Mouse (Mus musculus): ENCODE results near the gene Kcnq1. TPM values are rescaled to one million over a fixed set of nuclear protein-coding genes. Genes with fewer than 3 reads are reported as not detected.

The Kcnq1 gene
- total RNA-seq, 2 experiments from 2014 or later: not detected

DNA sequence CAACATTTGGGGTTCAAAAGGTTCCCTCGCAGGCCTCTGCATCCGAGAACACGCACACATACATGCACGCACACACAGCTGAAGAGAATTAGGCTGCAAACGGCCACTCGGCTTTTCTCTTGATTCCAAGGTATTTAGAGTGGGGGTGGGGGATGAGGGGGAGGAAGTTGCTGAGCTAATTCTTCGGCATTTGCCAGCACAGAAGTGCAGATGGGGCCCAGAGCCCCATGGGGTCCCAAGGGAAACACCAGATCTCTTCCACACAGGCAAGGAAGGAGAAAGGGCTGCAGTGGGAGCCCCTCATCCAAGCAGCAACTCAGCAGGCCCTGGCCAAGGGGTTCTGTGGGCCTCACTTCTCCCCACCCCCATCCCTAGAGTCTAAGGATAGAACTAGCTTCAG is 193.9 kb downstream of the Kcnq1 start:
- no peak for ATAC-seq (replicated peaks; ENCODE audit: poor library complexity, severe bottlenecking)

DNA sequence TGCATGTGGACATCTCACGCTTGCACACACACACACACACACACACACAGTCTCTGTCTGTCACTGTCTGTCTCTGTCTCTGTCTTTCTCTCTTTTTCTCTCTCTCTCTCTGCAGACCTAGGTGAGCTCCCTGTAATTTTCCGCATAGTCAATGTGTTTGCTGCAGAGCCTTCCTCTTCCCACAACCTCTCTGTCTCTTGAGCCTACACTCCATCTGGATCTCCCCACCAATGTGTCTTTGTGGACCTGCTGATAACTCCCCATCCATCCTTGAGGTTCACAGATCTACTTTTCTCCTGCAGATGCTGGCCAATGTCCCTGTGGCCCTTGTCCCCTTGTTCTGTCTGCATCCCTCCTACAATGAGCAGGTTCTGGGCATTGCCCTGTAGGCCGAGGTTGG is 194.5 kb downstream of the Kcnq1 start:
- no peak for ATAC-seq (replicated peaks; ENCODE audit: poor library complexity, severe bottlenecking)

DNA sequence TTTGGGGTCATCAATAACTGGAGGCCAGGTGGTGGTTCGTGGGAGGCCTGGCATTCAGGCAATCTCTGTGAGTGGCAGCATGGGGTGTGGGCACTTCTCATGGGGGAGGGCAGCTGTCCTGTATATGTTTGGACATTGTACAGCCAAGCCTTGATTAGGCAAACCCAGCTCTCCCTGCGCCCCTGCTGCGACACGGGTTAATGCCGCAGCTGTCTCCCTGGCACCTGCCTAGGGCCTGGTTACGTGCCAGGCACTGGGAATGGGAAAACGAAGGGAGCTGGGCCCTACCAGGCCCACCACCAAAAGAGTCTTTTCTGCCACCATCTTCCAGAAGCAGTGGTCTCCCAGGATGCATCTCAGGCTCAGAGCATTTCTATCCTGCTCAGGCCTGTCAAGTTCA is 196.0 kb downstream of the Kcnq1 start:
- ATAC-seq (replicated peaks; ENCODE audit: poor library complexity, severe bottlenecking): no peak

DNA sequence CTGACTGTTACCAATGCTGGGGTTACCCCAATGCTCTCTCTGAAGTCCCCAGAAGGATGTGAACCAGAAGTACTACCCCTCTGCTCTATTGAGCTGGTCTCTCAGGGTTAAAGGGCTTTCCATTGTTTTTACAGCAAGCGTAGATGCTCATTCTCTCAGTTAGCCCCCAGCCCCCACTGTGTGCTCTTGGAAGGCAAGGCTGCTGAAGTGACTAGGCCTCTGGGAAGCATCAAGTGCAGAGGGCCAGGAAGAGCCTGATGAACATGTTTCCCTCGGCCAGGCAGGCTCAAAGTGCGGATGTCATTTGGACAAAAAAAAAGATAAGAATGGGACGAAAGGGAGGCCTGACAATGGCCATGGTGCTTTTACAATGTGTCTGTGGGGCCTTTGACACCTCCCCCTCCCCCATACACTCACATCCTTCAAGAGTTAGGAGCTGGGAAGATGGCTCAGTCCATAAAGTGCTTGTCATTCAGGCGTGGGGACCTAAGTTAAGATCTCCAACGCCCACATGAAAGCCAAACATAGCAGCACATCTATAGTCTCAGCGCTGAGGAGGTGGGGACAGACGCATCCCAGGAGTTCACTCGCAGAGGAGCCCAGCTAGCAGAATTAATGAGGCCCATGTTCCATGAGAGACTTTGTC is 196.6 kb downstream of the Kcnq1 start:
- ATAC-seq (replicated peaks; ENCODE audit: poor library complexity, severe bottlenecking): no peak

DNA sequence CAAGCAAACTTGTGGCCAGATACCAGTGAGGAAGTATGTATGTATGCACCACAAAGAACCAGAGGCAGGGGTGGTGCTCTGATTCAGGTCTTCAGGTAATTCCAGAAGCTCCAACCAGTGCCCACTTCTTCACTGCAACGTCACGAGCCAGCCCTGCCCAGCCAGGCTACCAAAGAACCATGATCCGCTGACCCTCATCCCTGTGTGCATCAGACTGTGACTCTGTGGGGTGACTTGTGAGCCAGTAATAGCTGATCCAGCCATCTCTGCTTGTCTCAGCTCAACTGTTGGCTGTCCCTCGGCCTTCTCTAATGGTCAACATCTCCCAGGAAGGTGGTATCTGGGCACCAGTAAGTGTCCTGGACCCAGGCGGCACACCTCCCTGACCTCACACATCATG is 197.4 kb downstream of the Kcnq1 start:
- ATAC-seq (replicated peaks; ENCODE audit: poor library complexity, severe bottlenecking): no peak

DNA sequence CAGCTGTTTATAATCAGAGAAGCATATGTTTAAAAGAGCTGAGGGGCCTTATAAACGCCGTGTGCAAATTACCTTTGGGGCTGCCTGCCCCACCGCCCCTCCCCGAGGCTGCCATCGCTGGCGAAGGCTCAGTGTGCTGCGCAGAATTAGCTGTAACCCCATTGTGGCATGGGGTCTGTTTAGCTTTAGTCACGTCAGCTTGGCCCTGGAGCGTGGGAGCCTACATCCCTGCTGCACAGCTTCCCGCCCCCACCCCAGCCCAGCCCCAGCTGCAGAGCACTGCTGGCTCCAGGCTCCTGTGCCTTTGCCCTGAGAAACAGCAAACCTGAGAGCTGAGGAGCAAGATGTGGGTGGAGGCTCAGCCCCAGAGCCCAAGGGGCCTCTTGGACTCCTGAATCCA is 199.6 kb downstream of the Kcnq1 start:
- no peak for ATAC-seq (replicated peaks; ENCODE audit: poor library complexity, severe bottlenecking)

DNA sequence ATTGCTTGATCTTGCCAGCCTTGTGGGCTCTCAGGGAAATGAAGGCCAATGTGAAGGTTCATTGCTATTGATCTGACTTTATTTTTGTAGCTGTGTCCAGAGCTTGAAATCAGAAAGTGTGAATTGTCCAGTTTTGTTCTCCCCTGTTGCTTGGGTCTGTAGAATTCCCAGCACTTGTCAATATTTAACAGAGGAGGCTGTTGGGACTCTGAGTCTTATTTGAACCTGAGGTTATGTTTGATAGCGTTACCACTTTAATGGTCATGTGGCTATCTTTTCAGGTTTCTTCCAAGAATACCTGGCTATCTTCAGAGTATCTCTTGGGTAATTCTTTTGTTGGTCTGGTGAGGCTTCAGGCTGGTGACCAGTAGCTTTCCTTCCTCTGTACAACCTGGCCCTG is 201.8 kb downstream of the Kcnq1 start:
- ATAC-seq (replicated peaks; ENCODE audit: poor library complexity, severe bottlenecking): no peak

DNA sequence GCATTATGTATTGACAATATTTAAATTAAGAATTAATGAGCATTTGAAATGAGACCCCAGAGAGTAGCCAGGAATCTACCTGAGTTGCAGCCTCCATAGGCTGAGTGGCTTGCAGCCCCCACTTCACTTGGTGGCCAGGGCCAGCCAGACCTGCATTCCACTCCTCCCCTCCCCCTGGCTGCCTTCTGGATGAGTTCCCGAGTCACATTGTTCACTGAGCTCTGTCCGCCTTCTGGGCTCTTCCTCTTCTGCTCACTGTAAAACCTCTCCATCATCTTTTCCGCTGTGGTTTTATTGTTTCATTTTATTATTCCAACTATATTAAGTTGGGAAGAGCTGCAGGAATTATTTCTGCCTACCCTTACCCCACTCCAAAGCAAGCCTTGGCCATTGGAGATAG is 204.1 kb downstream of the Kcnq1 start:
- ATAC-seq (replicated peaks; ENCODE audit: poor library complexity, severe bottlenecking): no peak

DNA sequence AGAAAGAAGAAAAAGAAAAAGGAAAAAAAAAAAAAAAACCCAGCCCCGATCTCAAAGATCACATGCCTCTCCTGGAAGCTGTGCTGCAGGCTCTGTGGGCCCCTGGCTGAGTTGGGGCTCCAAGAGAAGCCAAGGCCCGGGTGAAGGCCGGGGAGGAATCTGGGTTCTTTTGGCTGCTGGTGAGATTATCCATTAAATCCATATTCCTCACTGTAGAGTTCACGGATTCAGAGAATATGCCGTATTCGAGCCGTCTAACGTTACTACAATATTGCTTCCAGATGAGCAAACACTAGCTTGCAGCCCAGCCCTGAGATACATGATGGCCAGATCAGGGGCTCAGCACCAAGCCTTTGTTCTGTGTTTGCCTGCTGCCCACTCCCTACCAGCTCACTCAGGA is 204.7 kb downstream of the Kcnq1 start:
- no peak for ATAC-seq (replicated peaks; ENCODE audit: poor library complexity, severe bottlenecking)

DNA sequence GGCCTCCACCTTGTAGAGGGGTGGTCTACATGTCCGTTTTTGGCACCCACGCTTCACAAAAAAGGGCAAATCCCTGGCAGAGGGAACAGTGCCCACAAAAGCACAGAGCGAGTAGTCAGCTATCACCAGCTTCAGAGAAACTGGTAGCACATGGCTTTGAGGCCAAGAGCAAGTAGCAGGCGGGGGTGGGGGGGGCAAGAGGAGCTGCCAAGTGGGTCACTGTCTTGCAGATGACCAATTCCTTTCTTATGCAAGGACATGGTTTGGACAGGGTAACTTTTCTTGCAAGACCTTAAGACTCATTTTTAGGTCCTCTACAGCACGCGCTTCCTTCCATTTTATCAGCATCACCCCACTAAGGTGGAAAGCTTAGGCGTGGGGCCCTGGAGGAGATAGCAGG is 205.3 kb downstream of the Kcnq1 start:
- ATAC-seq (replicated peaks; ENCODE audit: poor library complexity, severe bottlenecking): no peak

DNA sequence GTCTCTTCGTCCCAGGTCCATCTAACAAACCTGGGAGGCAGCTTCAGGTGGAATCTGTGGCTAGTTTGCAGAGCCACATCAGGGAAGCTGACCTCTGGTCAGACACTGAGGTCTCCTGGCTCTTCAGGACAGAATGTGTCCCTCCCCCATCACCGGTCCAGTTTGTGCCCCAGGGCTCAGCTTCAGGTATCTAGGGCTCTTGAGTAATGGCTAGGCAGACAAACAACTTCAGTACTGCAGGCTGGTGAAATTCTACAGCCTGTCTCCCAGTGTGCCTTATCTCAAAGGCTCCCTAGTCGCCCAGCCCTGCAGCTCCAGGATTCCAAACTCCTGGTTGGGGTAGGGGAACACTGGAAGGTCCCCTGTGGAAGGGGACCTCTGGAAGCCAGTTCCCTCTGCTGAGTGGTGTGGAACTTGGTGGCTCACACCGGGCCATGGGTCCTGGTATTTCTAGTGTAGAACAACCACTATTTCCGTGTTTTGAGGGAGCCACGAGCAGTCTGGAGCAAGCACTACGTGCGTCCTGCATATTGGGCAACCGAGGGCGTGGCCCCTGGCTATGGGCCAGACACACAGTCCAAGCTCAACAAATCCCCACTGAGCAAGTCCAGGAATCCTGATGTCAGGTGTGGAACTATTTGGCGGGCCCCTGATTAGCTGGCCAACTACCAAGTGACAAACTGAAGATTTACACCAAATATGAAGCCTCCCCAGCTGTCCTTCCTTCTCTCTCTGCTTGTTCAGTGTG is 207.6 kb downstream of the Kcnq1 start:
- ATAC-seq (replicated peaks; ENCODE audit: poor library complexity, severe bottlenecking): peak; percentile 92

DNA sequence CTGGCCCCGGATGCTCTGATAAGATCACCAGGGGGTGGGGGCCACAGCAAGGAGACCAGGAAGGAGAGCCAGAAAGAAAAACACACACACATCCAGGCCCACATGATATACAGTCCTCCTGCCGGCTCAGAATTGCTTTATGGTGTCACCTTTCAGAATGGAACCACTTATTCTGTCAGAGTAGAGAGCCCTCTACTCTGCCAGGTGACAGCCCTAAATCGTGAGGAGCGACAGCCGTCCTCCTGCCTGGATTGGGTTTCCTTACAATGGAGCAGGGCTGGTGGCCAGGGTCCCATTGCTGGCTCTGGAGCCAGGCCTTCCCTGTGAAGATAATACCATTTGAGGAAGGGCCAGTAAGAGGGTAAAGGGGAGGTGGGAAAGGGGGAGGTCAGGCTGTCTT is 212.3 kb downstream of the Kcnq1 start:
- no peak for ATAC-seq (replicated peaks; ENCODE audit: poor library complexity, severe bottlenecking)

DNA sequence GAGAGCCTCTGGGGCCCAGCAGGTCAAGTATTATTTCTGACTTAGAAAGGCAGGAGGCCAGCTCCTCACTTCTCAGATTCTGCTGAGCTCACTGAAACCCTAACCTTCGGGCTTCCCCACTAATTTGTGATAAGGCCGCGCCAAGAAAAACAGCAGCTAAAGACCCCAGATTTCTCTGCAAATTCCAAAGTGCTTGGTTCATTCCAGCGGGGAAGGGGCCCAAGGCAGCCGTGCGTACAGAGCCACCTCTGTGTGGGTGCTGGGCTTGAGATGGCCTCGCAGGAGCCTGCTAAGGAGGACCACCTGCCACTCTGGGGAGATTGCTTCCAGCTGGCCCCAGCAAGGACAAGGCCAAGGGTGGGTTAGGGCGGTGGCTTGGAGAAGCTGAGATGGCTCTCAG is 214.2 kb downstream of the Kcnq1 start:
- no peak for ATAC-seq (replicated peaks; ENCODE audit: poor library complexity, severe bottlenecking)

DNA sequence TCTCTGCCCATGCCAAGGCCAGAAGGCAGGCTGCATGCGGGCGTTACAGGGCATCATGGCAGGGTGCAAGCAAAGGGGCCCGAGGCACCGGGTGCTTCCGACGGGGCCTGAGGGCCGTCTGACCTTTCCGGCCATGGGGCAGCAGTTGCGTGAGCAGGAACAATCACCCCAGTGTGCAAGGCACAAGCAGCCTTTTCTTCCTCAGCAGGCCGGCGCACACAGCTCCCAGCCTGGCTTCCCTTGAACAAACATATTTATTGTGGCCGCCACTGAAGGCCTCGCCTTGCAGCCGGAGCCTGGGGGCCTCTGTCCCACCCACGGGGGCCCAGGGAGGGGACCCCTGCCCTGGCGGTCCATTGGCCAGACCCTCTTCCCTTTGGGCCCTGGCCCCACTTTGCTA is 218.9 kb downstream of the Kcnq1 start:
- ATAC-seq (replicated peaks; ENCODE audit: poor library complexity, severe bottlenecking): no peak

DNA sequence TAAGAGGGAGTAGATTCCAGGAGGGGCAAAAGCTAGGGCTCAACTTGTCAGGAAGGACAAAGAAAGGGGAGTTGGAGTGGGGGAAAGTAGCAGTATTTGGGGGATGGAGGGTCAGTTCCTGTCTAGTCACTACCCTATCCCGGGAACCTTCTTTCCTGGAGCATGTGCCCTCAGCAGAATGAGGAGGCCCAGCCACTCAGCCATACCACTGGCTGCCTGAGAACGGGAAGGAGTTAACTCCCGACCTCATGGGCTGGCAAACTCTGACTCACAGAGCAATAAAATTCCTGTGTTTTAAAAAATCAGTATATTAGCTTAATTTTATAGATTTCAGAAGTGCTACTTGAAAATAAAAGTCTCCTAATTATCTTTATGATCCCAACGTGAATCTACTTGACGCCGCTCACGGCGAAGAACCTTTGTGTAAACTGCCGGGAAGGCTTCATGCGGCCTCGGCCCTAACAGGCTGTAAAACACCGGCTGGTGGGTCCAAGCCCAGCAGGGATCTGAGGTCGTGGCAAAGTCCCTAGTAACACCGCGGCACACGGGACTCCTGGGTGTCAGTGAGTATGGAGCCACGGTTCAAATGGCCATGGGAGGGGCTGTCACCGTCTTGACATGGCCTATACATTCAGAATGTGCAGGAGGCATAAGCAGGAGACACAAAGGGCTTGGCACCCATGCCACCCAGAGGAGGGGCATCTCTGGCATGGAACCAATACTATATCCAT is 222.2 kb downstream of the Kcnq1 start:
- ATAC-seq (replicated peaks; ENCODE audit: poor library complexity, severe bottlenecking): no peak

DNA sequence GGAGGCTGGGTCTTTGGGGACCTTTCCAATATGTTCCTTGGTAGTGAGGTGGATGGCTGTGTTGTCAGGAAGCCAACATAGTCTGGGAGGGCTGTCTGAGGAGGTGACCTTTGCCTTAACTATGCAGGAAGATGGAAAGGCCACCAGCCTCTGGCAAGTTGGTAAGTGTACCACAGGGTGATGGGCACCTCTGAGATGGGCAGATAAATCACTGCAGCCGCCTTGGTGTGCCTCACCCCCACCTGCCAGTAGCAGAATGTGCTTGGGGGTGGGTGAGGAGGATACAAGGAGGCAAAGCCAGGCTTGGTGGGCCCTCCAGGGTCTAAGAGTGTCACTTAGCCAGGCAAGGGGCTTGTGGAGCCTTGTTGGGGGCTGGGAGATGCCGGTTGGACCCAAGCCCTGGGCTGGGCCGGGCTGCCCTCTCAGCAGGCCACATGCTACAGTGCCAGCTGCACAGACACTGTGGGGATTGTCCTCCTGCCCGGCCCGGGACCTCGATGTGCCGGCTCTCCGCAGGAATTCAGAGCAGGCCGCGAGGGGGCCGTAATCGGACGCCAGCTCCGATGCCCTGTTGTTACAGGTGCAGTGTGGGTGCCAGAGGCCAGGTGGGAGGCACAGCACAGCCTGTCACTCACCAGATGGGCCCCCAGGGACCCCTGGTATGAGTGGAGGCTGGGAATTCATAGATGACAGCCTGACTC is 223.1 kb downstream of the Kcnq1 start:
- no peak for ATAC-seq (replicated peaks; ENCODE audit: poor library complexity, severe bottlenecking)

DNA sequence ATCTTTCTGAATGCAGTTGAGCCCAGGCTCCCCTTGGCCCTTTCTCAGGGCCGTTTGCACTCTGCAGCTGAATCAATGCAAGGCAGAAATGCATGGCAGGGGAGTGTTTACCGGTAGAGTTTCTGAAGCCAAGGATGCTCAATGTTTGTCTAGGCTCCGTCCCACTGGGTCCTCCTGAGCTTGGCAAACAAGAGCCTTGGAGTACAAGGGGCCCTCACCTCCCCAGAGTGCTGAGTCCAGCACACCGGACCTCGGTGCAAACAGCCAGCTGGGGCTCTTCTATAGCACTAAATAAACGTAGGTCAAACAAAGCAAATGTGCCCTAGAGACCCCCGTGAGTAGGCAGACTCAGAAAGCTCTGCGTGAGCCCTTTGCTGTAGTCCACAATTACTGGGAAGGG is 226.9 kb downstream of the Kcnq1 start:
- no peak for ATAC-seq (replicated peaks; ENCODE audit: poor library complexity, severe bottlenecking)

DNA sequence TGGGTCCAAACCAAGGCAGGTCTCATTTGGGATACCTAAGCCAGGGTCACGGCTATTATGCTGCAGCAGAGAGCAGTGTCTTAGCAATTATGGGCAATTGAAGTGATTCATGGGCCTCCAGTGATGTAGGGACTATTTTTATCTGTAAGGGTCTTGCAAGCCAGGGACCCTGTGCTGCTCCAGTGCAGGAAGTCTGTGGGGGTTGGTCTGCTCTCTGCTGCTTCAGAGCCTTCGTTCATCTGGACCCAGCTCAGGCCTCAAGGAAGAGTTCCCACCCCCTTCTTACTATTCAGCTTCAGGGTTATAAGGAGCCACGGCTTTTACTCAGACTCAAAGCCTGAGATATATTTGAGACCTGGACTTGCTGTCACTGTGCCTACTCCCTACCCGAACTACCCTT is 227.4 kb downstream of the Kcnq1 start:
- ATAC-seq (replicated peaks; ENCODE audit: poor library complexity, severe bottlenecking): no peak

DNA sequence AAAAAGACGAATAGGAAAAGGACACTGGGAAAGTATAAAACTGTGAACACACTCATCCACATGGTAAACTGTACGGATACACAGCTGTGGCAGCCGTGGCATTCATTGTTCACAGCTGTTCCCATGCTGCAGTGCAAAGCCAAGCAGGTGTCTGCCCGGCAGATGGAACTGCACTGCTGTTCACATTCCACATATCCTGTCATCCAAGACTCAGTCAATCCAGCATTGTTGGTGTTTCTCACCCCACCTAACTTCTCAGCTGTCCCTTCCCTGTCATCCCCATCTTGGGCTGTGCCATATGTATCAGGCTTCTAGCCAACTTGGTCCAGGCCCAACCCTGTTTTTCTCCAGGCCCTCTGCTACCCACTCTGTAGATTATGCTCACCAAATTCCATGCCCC is 232.5 kb downstream of the Kcnq1 start:
- no peak for ATAC-seq (replicated peaks; ENCODE audit: poor library complexity, severe bottlenecking)

DNA sequence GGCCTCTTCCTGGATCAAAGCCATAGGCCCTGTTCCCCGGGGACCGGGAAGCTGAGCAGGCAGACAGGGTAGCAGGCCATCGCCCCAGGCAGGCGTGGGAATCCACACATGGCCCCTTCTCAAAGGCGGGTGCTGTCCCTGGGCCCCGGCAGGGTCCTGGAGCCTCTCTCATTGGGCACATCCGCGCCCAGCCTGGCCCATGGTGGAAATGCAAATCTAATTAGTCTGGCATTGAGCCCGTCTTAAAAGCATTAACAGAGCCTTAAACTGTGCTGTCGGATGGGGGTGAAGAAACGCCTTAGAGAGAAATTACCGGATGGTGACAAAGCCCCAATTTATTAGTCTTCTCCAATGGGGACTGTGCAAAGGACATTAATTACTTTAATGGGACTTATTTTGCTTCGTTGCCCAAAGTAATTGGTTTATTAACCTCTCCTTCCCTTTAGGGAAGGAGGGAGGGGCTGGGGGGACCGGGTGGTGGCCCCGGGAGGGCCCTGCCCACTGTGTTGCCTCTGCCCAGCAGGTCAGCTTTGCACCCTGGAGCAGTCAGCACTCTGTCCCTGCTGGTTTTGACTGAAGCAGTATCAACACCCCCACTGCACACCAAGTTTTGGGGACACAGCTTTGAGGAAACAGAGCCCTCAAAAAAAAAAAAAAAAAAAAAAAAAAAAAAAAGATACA is 234.6 kb downstream of the Kcnq1 start:
- ATAC-seq (replicated peaks; ENCODE audit: poor library complexity, severe bottlenecking): no peak
